Mouse (Mus musculus) thymus, postnatal 25 days (tissue): ENCODE measurements at regions not wholly inside any gene's neighbourhood (a gene's known extent, or its start where the extent isn't known, plus 50 kb on each side); places are given as distances from the start of the nearest gene placed in this dataset.

Experiments used
- DNase-seq: peaks from one replicate; pipeline ENCODE4 v3.0.0; 2022

- no peak for DNase-seq
Observed at GRCm38 (mm10) chr8:9152313-9152925, 462.1 kb upstream of the Arglu1 start.

- no peak for DNase-seq
Observed at GRCm38 (mm10) chr8:9144362-9144761, 454.0 kb upstream of the Arglu1 start.

- DNase-seq: no peak
Observed at GRCm38 (mm10) chr8:9139781-9140180, 449.5 kb upstream of the Arglu1 start.

- DNase-seq: no peak
Observed at GRCm38 (mm10) chr8:9139059-9139620, 448.8 kb upstream of the Arglu1 start.

GRCm38 (mm10) chr8:9133758-9134157, 443.4 kb upstream of the Arglu1 start:
- DNase-seq: no peak

GRCm38 (mm10) chr8:9132612-9133218, 442.4 kb upstream of the Arglu1 start:
- DNase-seq: no peak

- no peak for DNase-seq
Observed at GRCm38 (mm10) chr8:9131249-9131648, 440.9 kb upstream of the Arglu1 start.

- DNase-seq: no peak
Observed at GRCm38 (mm10) chr8:9124503-9124902, 434.2 kb upstream of the Arglu1 start.

- DNase-seq: no peak
Observed at GRCm38 (mm10) chr8:9117809-9118737, 427.8 kb upstream of the Arglu1 start.

GRCm38 (mm10) chr8:9095980-9096379, 405.7 kb upstream of the Arglu1 start:
- no peak for DNase-seq

- DNase-seq: no peak
Observed at GRCm38 (mm10) chr8:9094002-9094401, 403.7 kb upstream of the Arglu1 start.

- DNase-seq: no peak
Observed at GRCm38 (mm10) chr8:9093356-9093755, 403.0 kb upstream of the Arglu1 start.

GRCm38 (mm10) chr8:9072724-9073123, 382.4 kb upstream of the Arglu1 start:
- no peak for DNase-seq

- DNase-seq: no peak
Observed at GRCm38 (mm10) chr8:9072286-9072685, 382.0 kb upstream of the Arglu1 start.

GRCm38 (mm10) chr8:9070953-9071352, 380.6 kb upstream of the Arglu1 start:
- DNase-seq: no peak

- no peak for DNase-seq
Observed at GRCm38 (mm10) chr8:9069845-9070244, 379.5 kb upstream of the Arglu1 start.

GRCm38 (mm10) chr8:9067731-9068130, 377.4 kb upstream of the Arglu1 start:
- no peak for DNase-seq

GRCm38 (mm10) chr8:9060166-9060565, 369.8 kb upstream of the Arglu1 start:
- no peak for DNase-seq

- DNase-seq: no peak
Observed at GRCm38 (mm10) chr8:9055416-9055819, 365.1 kb upstream of the Arglu1 start.

GRCm38 (mm10) chr8:9054801-9055200, 364.5 kb upstream of the Arglu1 start:
- no peak for DNase-seq

- no peak for DNase-seq
Observed at GRCm38 (mm10) chr8:9051699-9052098, 361.4 kb upstream of the Arglu1 start.

GRCm38 (mm10) chr8:9050740-9051475, 360.6 kb upstream of the Arglu1 start:
- DNase-seq: no peak

- DNase-seq: no peak
Observed at GRCm38 (mm10) chr8:9048116-9048515, 357.8 kb upstream of the Arglu1 start.
